ENCODE assay signal across 17 mouse cellular contexts in the genomic region with DNA sequence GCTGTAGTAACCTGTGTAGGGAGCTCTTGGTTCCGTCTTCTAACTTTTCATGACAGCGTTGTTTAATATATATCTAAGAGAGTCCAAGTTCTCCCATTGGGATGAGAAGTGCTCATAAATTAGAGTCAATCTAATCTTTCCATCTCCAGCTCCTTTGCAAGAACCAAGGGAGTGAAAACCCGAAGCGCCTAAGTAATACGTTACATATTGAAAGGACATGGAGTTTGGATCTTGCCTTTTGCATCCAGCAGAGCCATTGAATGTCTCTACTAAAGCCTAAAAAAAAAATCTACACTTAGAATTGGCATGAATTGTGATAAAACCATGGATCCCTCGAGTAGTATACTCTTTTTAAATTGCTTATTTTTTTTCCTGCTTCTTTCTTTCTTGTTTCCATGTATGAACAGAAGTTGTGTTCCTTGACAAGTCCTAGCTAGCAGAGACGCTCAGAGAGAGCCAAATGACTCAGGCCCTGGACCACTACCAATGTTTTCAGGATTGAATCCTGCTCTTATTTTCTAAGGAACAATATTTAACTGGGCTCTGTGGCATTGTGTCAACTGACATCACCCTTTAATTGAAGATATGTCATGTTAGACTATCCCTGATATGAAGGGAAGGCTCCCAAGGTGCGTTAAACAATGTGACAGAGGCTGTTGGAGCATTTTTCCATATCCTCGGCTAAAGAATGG.
A peak's percentile ranks its signal among the peaks of the same experiment; 100 is the strongest.
DNase-seq lines count a peak whose midpoint lies in the region; ATAC-seq and TF ChIP-seq lines count a peak whose summit lies in the region.
"Had no signal": no experiment of that assay in that cellular context is flagged by ENCODE, and none has a peak within 500 bp of the region (broad histone marks: within the 10 kb centered on the region; RNA-seq: fewer than 3 reads in every experiment).

No protein-coding gene starts in this region.

- H3K9ac ChIP-seq in heart, adult 2 months (ENCODE audit: low read depth, low read length): no peak overlapping the region
- H3K9ac ChIP-seq in neural tube, embryonic 15.5 days (replicated peaks): no peak overlapping the region
- no peak overlapping the region for H3K9ac ChIP-seq in liver, embryonic 11.5 days (ENCODE audit: low read depth, low read length)
- H3K9ac ChIP-seq: forebrain, embryonic 15.5 days; hindbrain, embryonic 13.5 days; limb, embryonic 15.5 days; lung, embryonic 14.5 days; midbrain, embryonic 12.5 days had no signal

- no peak overlapping the region for H3K27ac ChIP-seq in heart, adult 2 months
- no peak overlapping the region for H3K27ac ChIP-seq in heart, embryonic 10.5 days
- no peak overlapping the region for H3K27ac ChIP-seq in neural tube, embryonic 15.5 days (replicated peaks)
- no peak overlapping the region for H3K27ac ChIP-seq in liver, embryonic 11.5 days (ENCODE audit: low read depth, low read length)
- H3K27ac ChIP-seq: forebrain, embryonic 15.5 days; hindbrain, embryonic 13.5 days; left cerebral cortex, adult 2 months; limb, embryonic 15.5 days; midbrain, embryonic 12.5 days had no signal

- no peak for TF ChIP-seq POLR2A in heart, adult 2 months (IDR thresholded peaks at IDR 0.05; ENCODE audit: insufficient read depth, low read depth, low read length)

- no peaks in the 10 kb centered on the region for H3K79me2 ChIP-seq in heart, adult 2 months (replicated peaks; ENCODE audit: control insufficient read depth, insufficient read depth, low read length)

- no peak for ATAC-seq in neural tube, embryonic 15.5 days (ENCODE audit: low FRiP score)
- ATAC-seq in liver, embryonic 11.5 days (replicated peaks; ENCODE audit: low FRiP score): no peak
- ATAC-seq: forebrain, embryonic 15.5 days; intestine, embryonic 16.5 days had no signal

- no peaks in the 10 kb centered on the region for H3K36me3 ChIP-seq in heart, adult 2 months (ENCODE audit: control insufficient read depth, insufficient read depth, low read length)
- no peaks in the 10 kb centered on the region for H3K36me3 ChIP-seq in heart, embryonic 10.5 days
- no peaks in the 10 kb centered on the region for H3K36me3 ChIP-seq in neural tube, embryonic 15.5 days
- no peaks in the 10 kb centered on the region for H3K36me3 ChIP-seq in liver, embryonic 11.5 days (ENCODE audit: control insufficient read depth, insufficient read depth, low read length)
- H3K36me3 ChIP-seq: forebrain, embryonic 15.5 days; hindbrain, embryonic 13.5 days; limb, embryonic 15.5 days; midbrain, embryonic 12.5 days had no signal

- intact Hi-C loops in heart, adult 2 months (cut with DNase I): no loop called here

- H3K4me3 ChIP-seq in heart, adult 2 months: no peak overlapping the region
- no peak overlapping the region for H3K4me3 ChIP-seq in heart, embryonic 10.5 days
- no peak overlapping the region for H3K4me3 ChIP-seq in neural tube, embryonic 15.5 days (replicated peaks)
- H3K4me3 ChIP-seq in liver, embryonic 11.5 days (ENCODE audit: low read depth, low read length): no peak overlapping the region
- H3K4me3 ChIP-seq: forebrain, embryonic 15.5 days; hindbrain, embryonic 13.5 days; left cerebral cortex, adult 2 months; limb, embryonic 15.5 days; midbrain, embryonic 12.5 days had no signal

- H3K27me3 ChIP-seq in heart, adult 2 months (ENCODE audit: control insufficient read depth, insufficient read depth, low read length): no peaks in the 10 kb centered on the region
- H3K27me3 ChIP-seq in heart, embryonic 10.5 days (ENCODE audit: insufficient read depth, poor library complexity, severe bottlenecking): no peaks in the 10 kb centered on the region
- H3K27me3 ChIP-seq in neural tube, embryonic 15.5 days (replicated peaks): no peaks in the 10 kb centered on the region
- no peaks in the 10 kb centered on the region for H3K27me3 ChIP-seq in liver, embryonic 11.5 days (replicated peaks; ENCODE audit: control insufficient read depth, insufficient read depth, low read length)
- H3K27me3 ChIP-seq: forebrain, embryonic 15.5 days; hindbrain, embryonic 13.5 days; limb, embryonic 15.5 days; midbrain, embryonic 12.5 days had no signal

- H3K4me2 ChIP-seq in neural tube, embryonic 15.5 days: no peak overlapping the region
- no peak overlapping the region for H3K4me2 ChIP-seq in liver, embryonic 11.5 days
- H3K4me2 ChIP-seq: forebrain, embryonic 15.5 days; hindbrain, embryonic 13.5 days; limb, embryonic 15.5 days; lung, embryonic 14.5 days; midbrain, embryonic 12.5 days had no signal

- TF ChIP-seq EP300 in heart, adult 2 months (IDR thresholded peaks at IDR 0.05; ENCODE audit: insufficient read depth, low read depth, low read length): no peak

- 75% methylated on average over 9 of the region's 9 CpGs for WGBS in heart, adult 2 months
- 83% methylated on average over 9 of the region's 9 CpGs for WGBS in heart, embryonic 10.5 days
- WGBS in neural tube, embryonic 15.5 days: 88% methylated on average over 9 of the region's 9 CpGs
- WGBS in liver, embryonic 11.5 days: 80% methylated on average over 9 of the region's 9 CpGs

- DNase-seq in heart, adult 2 months: peak; percentile 34 to 53
- no peak for DNase-seq in heart, embryonic 10.5 days (ENCODE audit: low spot score)
- peak; percentile 78 for DNase-seq in urinary bladder, postnatal 14 days (ENCODE audit: low spot score)
- DNase-seq in urinary bladder, adult 2 months (ENCODE audit: low spot score): no peak
- DNase-seq in gonadal fat pad, adult 2 months (ENCODE audit: low read depth): peak; percentile 26
- no peak for DNase-seq in liver, embryonic 11.5 days (ENCODE audit: low spot score)
- DNase-seq in embryo, embryonic 10 days (ENCODE audit: low spot score): no peak
- DNase-seq: B cell, adult 2 months; lung, embryonic 14.5 days; thymus, postnatal 25 days had no signal

- H3K9me3 ChIP-seq in heart, embryonic 10.5 days: no peaks in the 10 kb centered on the region
- no peaks in the 10 kb centered on the region for H3K9me3 ChIP-seq in neural tube, embryonic 15.5 days (replicated peaks)
- H3K9me3 ChIP-seq in liver, embryonic 11.5 days (ENCODE audit: control insufficient read depth, low read length): no peaks in the 10 kb centered on the region
- H3K9me3 ChIP-seq: forebrain, embryonic 15.5 days; hindbrain, embryonic 13.5 days; limb, embryonic 15.5 days; midbrain, embryonic 12.5 days had no signal

- no peak for TF ChIP-seq CTCF in heart, adult 2 months (IDR thresholded peaks at IDR 0.05)

- H3K4me1 ChIP-seq in heart, adult 2 months (ENCODE audit: control insufficient read depth, insufficient read depth, low read length): no peaks in the 10 kb centered on the region
- no peaks in the 10 kb centered on the region for H3K4me1 ChIP-seq in heart, embryonic 10.5 days
- no peaks in the 10 kb centered on the region for H3K4me1 ChIP-seq in neural tube, embryonic 15.5 days
- no peaks in the 10 kb centered on the region for H3K4me1 ChIP-seq in liver, embryonic 11.5 days (replicated peaks; ENCODE audit: control insufficient read depth, insufficient read depth, low read length)
- H3K4me1 ChIP-seq: forebrain, embryonic 15.5 days; hindbrain, embryonic 13.5 days; midbrain, embryonic 12.5 days had no signal

Comparison
In these comparisons a context has a peak if more than half of its experiments do, and no peak if none do; other contexts are left out.
1. DNase-seq: peak in heart, adult 2 months (2 of 2), urinary bladder, postnatal 14 days (single experiment) and gonadal fat pad, adult 2 months (single experiment); none in heart, embryonic 10.5 days (single experiment), urinary bladder, adult 2 months (single experiment), liver, embryonic 11.5 days (single experiment) and embryo, embryonic 10 days (single experiment).